Mouse (Mus musculus) small intestine, adult 2 months (tissue): ENCODE data around the gene Tmsb4x.

Experiments
- CTCF ChIP-seq: fragments of 200-500 bp; IDR thresholded peaks from 2 replicates; pipeline ENCODE4 v1.5.1; 2012; ENCODE audit warnings: low read depth, mild to moderate bottlenecking, control low read depth, inconsistent platforms, low read length, moderate library complexity, mixed read lengths; ENCODE audit not compliant: insufficient replicate concordance, insufficient read length; ENCODE audit errors: extremely low read depth
- POLR2A ChIP-seq: fragments of 200-500 bp; IDR thresholded peaks from 2 replicates; pipeline ENCODE4 v1.6.1; 2012; ENCODE audit warnings: low read depth, mild to moderate bottlenecking, control low read depth, inconsistent platforms, low read length, moderate library complexity

GRCm38 (mm10) chrX:167207741-167208505, 1.2 kb downstream of the Tmsb4x start:
- TF ChIP-seq POLR2A: no peak
- no peak for TF ChIP-seq CTCF
